Mouse (Mus musculus): ENCODE measurements around the gene Sel1l3.

The Sel1l3 gene

GRCm38 (mm10) chr5:53087452-53087851 lies 126.3 kb downstream of the Sel1l3 start:
- DNase-seq (ENCODE audit: low spot score) = no peak

- no peak for DNase-seq (ENCODE audit: low spot score)
Measured at GRCm38 (mm10) chr5:53078453-53078852, 135.3 kb downstream of the Sel1l3 start.

GRCm38 (mm10) chr5:53074553-53074952 lies 139.2 kb downstream of the Sel1l3 start:
- no peak for DNase-seq (ENCODE audit: low spot score)

- DNase-seq (ENCODE audit: low spot score) = no peak
Measured at GRCm38 (mm10) chr5:53061532-53062130, 152.1 kb downstream of the Sel1l3 start.
